Mouse (Mus musculus) gastrocnemius, postnatal 10 days (tissue): ENCODE data around the gene Tex11. TPM values are rescaled to one million over a fixed set of nuclear protein-coding genes. Genes with fewer than 3 reads are reported as not detected.
"Not testable (repeated sequence)": the region's sequence is repeated elsewhere in the genome, so short reads cannot be mapped to it uniquely, and the experiment has no call there.

Source experiments
- DNase-seq: peaks from one replicate; pipeline ENCODE4 v3.0.0; 2021; ENCODE audit warnings: mixed read lengths
- long read RNA-seq, 2 experiments: library from polyadenylated mRNA; stranded (forward); transcript quantifications; one replicate each; pipeline ENCODE4 v2.0.0; 2021
- total RNA-seq, 2 experiments: library from RNA; stranded (reverse); gene quantifications; 2 replicates each; pipeline ENCODE4 v1.2.3; 2021

Tex11 gene
- not detected for total RNA-seq
- long read RNA-seq, experiment 1: 0 reads
- long read RNA-seq, experiment 2: 0 reads

GRCm38 (mm10) chrX:101059541-101059940, at the start of gene Tex11:
TSS of gene Tex11 (minus strand) at chrX:101059667.
- no peak for DNase-seq

GRCm38 (mm10) chrX:101085920-101086319, 26.5 kb upstream of the Tex11 start, which contains the start of gene Slc7a3:
TSS of gene Slc7a3 (minus strand) at chrX:101086020.
- no peak for DNase-seq

GRCm38 (mm10) chrX:101085211-101085610, 25.7 kb upstream of the Tex11 start:
- not testable (repeated sequence) for DNase-seq

GRCm38 (mm10) chrX:101084192-101084591, 24.7 kb upstream of the Tex11 start:
- DNase-seq: no peak

- no peak for DNase-seq
Observed at GRCm38 (mm10) chrX:101065245-101065644, 5.8 kb upstream of the Tex11 start.

GRCm38 (mm10) chrX:101063503-101063902, 4.0 kb upstream of the Tex11 start:
- no peak for DNase-seq

GRCm38 (mm10) chrX:100943640-100944039, 115.8 kb downstream of the Tex11 start:
- no peak for DNase-seq

- DNase-seq: no peak
Observed at GRCm38 (mm10) chrX:100839211-100839610, 220.3 kb downstream of the Tex11 start.

- no peak for DNase-seq
Observed at GRCm38 (mm10) chrX:100832806-100833205, 226.7 kb downstream of the Tex11 start.

GRCm38 (mm10) chrX:100825557-100825956, 233.9 kb downstream of the Tex11 start:
- no peak for DNase-seq

GRCm38 (mm10) chrX:100821149-100821548, 238.3 kb downstream of the Tex11 start:
- no peak for DNase-seq

- no peak for DNase-seq
Observed at GRCm38 (mm10) chrX:100818681-100819080, 240.8 kb downstream of the Tex11 start.

GRCm38 (mm10) chrX:100815766-100816165, 243.7 kb downstream of the Tex11 start:
- DNase-seq: no peak

- DNase-seq: no peak
Observed at GRCm38 (mm10) chrX:100814139-100814538, 245.3 kb downstream of the Tex11 start.

- no peak for DNase-seq
Observed at GRCm38 (mm10) chrX:100811129-100811528, 248.3 kb downstream of the Tex11 start.

GRCm38 (mm10) chrX:100802034-100802433, 257.4 kb downstream of the Tex11 start:
- DNase-seq: no peak

- DNase-seq: no peak
Observed at GRCm38 (mm10) chrX:100800643-100801042, 258.8 kb downstream of the Tex11 start.

- no peak for DNase-seq
Observed at GRCm38 (mm10) chrX:100797851-100798527, 261.5 kb downstream of the Tex11 start.

GRCm38 (mm10) chrX:100797370-100797769, 262.1 kb downstream of the Tex11 start:
- no peak for DNase-seq

- no peak for DNase-seq
Observed at GRCm38 (mm10) chrX:100796741-100797090, 262.8 kb downstream of the Tex11 start.

- DNase-seq: no peak
Observed at GRCm38 (mm10) chrX:100796041-100796740, 263.3 kb downstream of the Tex11 start.

GRCm38 (mm10) chrX:100789322-100789721, 270.1 kb downstream of the Tex11 start:
- DNase-seq: no peak
